10 mouse cellular contexts compared by ENCODE assay signal in the genomic region with DNA sequence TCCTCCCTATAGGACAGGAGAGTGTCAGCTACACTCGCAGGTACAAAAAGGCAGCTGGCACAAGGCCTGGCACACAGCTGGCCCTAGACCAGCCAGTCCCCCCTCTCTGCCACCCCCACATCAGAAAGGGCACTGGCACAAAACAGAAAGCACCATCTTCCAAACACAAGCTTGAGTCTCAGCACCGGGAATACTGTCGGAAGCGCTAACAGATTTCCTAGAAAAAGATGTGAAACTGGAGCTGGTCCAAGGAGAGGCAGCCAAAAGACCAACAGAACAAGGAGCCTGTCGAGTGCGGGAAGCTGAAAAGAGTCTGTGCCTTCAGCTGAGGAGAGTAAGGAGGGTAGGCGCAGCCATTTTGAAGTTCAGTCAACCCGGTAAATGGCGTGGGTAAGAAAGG. TPM values are rescaled to one million over a fixed set of nuclear protein-coding genes. Genes with fewer than 3 reads are reported as not detected.
DNase-seq lines count a peak whose midpoint lies in the region; ATAC-seq lines count a peak whose summit lies in the region.
"Had no signal": no experiment of that assay in that cellular context is flagged by ENCODE, and none has a peak within 500 bp of the region (broad histone marks: within the 10 kb centered on the region; RNA-seq: fewer than 3 reads in every experiment).

No protein-coding gene starts in this region.

- no peak overlapping the region for H3K4me3 ChIP-seq in hindbrain, embryonic 16.5 days (ENCODE audit: low read length)
- H3K4me3 ChIP-seq: limb, embryonic 13.5 days; myocyte had no signal

- no peak overlapping the region for H3K9ac ChIP-seq in hindbrain, embryonic 16.5 days (ENCODE audit: low read depth, low read length)
- H3K9ac ChIP-seq: limb, embryonic 13.5 days had no signal

- 64% methylated on average over 9 of the region's 9 CpGs for WGBS in hindbrain, embryonic 16.5 days

- DNase-seq in kidney, adult 9 months: peak; percentile 14
- no peak for DNase-seq in kidney, adult 11 months
- DNase-seq in cerebellum, postnatal 10 days: peak; percentile 68 to 73
- no peak for DNase-seq in embryo, embryonic 10 days (ENCODE audit: low spot score)
- DNase-seq: thymus, postnatal 36 days had no signal

- no peaks in the 10 kb centered on the region for H3K4me1 ChIP-seq in hindbrain, embryonic 16.5 days (ENCODE audit: control insufficient read depth, insufficient read depth, low read depth, low read length)
- H3K4me1 ChIP-seq: limb, embryonic 13.5 days had no signal

- no peaks in the 10 kb centered on the region for H3K27me3 ChIP-seq in hindbrain, embryonic 16.5 days (replicated peaks; ENCODE audit: control insufficient read depth, insufficient read depth, low read length)
- H3K27me3 ChIP-seq: limb, embryonic 13.5 days had no signal

- no peak overlapping the region for H3K4me2 ChIP-seq in hindbrain, embryonic 16.5 days (ENCODE audit: low read length)
- H3K4me2 ChIP-seq: limb, embryonic 13.5 days had no signal

- 0 out of 2 replicates have a peak, but pooled peaks cover 2% of the 10 kb centered on the region for H3K36me3 ChIP-seq in hindbrain, embryonic 16.5 days (ENCODE audit: control insufficient read depth, insufficient read depth, low read length)

- peak; percentile 40; the same call in 1 of the 2 replicates for ATAC-seq in hindbrain, embryonic 16.5 days
- peak; percentile 4; the same call in 1 of the 2 replicates for ATAC-seq in megakaryocyte, adult 5-6 weeks (ENCODE audit: poor library complexity, severe bottlenecking)
- no peak for ATAC-seq in erythroblast, adult 5-6 weeks (replicated peaks; ENCODE audit: low FRiP score, poor library complexity, severe bottlenecking)

- 0 out of 2 replicates have a peak overlapping the region, but pooled peaks have one; percentile 21 for H3K27ac ChIP-seq in hindbrain, embryonic 16.5 days (ENCODE audit: low read depth, low read length)
- H3K27ac ChIP-seq: limb, embryonic 13.5 days had no signal

- H3K9me3 ChIP-seq in hindbrain, embryonic 16.5 days (ENCODE audit: control insufficient read depth, low read length): no peaks in the 10 kb centered on the region
- H3K9me3 ChIP-seq: limb, embryonic 13.5 days had no signal

RNA-seq across cellular contexts. Expression of a gene that starts 13.4 kb away (rescaled TPM):
- 12.2 TPM in 2 replicates for polyA plus RNA-seq in hindbrain, embryonic 16.5 days (2015; fragmentation: Nextera tagmentation; extraction: Ambion mirVana)
- total RNA-seq in megakaryocyte, adult 5-6 weeks (2015): 11.1 and 11.9 TPM in 2 replicates
- total RNA-seq in megakaryocyte, adult 5-6 weeks (2017): 9.8 and 16.3 TPM in 2 replicates
- total RNA-seq in erythroblast, adult 5-6 weeks (2015; ENCODE audit: low replicate concordance): 27.3 and 34.7 TPM in 2 replicates
- 52.8 and 68.6 TPM in 2 replicates for total RNA-seq in erythroblast, adult 5-6 weeks (2017; ENCODE audit: low replicate concordance)

RNA-seq across cellular contexts. Expression of a gene that starts 23.3 kb away (rescaled TPM):
- polyA plus RNA-seq in hindbrain, embryonic 16.5 days (2015; fragmentation: Nextera tagmentation; extraction: Ambion mirVana): 42.9 and 52.0 TPM in 2 replicates
- total RNA-seq in megakaryocyte, adult 5-6 weeks (2015): 2.9 and 3.5 TPM in 2 replicates
- 4.1 and 7.2 TPM in 2 replicates for total RNA-seq in megakaryocyte, adult 5-6 weeks (2017)
- 1.0 and 25.7 TPM in 2 replicates for total RNA-seq in erythroblast, adult 5-6 weeks (2015; ENCODE audit: low replicate concordance)
- 2.5 and 14.2 TPM in 2 replicates for total RNA-seq in erythroblast, adult 5-6 weeks (2017; ENCODE audit: low replicate concordance)

Comparison
In these comparisons a context has a peak if more than half of its experiments do, and no peak if none do; other contexts are left out.
1. DNase-seq: peak in kidney, adult 9 months (single experiment) and cerebellum, postnatal 10 days (2 of 2); none in kidney, adult 11 months (single experiment) and embryo, embryonic 10 days (single experiment).